Mouse (Mus musculus) heart, embryonic 11.5 days (tissue): ENCODE measurements at regions not wholly inside any gene's neighbourhood (a gene's known extent, or its start where the extent isn't known, plus 50 kb on each side); places are given as distances from the start of the nearest gene placed in this dataset.

Experiments used
- ATAC-seq: fragments of 200-750 bp; cut with Nextera tagmentation; replicated peaks from 2 replicates; pipeline ENCODE4 v1.8.0; 2017; ENCODE audit warnings: moderate library complexity; ENCODE audit not compliant: insufficient number of reproducible peaks, low FRiP score, low TSS enrichment
- H3K27ac ChIP-seq: fragments of 300-500 bp; sonication (generic); 2 replicates; pipeline ENCODE4 v1.5.1; 2014; ENCODE audit warnings: mild to moderate bottlenecking, low read depth, low read length
- H3K27me3 ChIP-seq: fragments of 300-500 bp; sonication (generic); 2 replicates; pipeline ENCODE4 v1.6.1; 2014; ENCODE audit warnings: mild to moderate bottlenecking, low read length, mixed read lengths; ENCODE audit not compliant: control insufficient read depth, insufficient read depth
- H3K36me3 ChIP-seq: fragments of 300-500 bp; sonication (generic); 2 replicates; pipeline ENCODE4 v1.6.1; 2014; ENCODE audit warnings: mild to moderate bottlenecking, low read length, moderate library complexity, mixed read lengths; ENCODE audit not compliant: control insufficient read depth, insufficient read depth
- H3K4me1 ChIP-seq: fragments of 300-500 bp; sonication (generic); 2 replicates; pipeline ENCODE4 v1.6.1; 2014; ENCODE audit warnings: low read length; ENCODE audit not compliant: control insufficient read depth, insufficient read depth
- H3K4me2 ChIP-seq: fragments of 300-500 bp; sonication (generic); 2 replicates; pipeline ENCODE4 v1.6.1; 2014; ENCODE audit warnings: mild to moderate bottlenecking, moderate library complexity
- H3K4me3 ChIP-seq: fragments of 300-500 bp; sonication (generic); 2 replicates; pipeline ENCODE4 v1.5.1; 2014; ENCODE audit warnings: low read depth, low read length
- H3K9ac ChIP-seq: fragments of 300-500 bp; sonication (generic); 2 replicates; pipeline ENCODE4 v1.6.1; 2014; ENCODE audit warnings: mild to moderate bottlenecking, low read depth, low read length, moderate library complexity
- H3K9me3 ChIP-seq: fragments of 300-500 bp; sonication (generic); replicated peaks from 2 replicates; pipeline ENCODE4 v1.6.1; 2016; ENCODE audit warnings: low read length; ENCODE audit not compliant: control insufficient read depth
- WGBS: fragments of 180-500 bp; shearing (Covaris S2); extraction: QIAGEN DNeasy Blood & Tissue Kit; methylation state at CpG from one replicate; pipeline ENCODE4 v1.1.7; 2014; ENCODE audit not compliant: insufficient replicate concordance; 5-methylcytosine and 5-hydroxymethylcytosine counted together

DNA sequence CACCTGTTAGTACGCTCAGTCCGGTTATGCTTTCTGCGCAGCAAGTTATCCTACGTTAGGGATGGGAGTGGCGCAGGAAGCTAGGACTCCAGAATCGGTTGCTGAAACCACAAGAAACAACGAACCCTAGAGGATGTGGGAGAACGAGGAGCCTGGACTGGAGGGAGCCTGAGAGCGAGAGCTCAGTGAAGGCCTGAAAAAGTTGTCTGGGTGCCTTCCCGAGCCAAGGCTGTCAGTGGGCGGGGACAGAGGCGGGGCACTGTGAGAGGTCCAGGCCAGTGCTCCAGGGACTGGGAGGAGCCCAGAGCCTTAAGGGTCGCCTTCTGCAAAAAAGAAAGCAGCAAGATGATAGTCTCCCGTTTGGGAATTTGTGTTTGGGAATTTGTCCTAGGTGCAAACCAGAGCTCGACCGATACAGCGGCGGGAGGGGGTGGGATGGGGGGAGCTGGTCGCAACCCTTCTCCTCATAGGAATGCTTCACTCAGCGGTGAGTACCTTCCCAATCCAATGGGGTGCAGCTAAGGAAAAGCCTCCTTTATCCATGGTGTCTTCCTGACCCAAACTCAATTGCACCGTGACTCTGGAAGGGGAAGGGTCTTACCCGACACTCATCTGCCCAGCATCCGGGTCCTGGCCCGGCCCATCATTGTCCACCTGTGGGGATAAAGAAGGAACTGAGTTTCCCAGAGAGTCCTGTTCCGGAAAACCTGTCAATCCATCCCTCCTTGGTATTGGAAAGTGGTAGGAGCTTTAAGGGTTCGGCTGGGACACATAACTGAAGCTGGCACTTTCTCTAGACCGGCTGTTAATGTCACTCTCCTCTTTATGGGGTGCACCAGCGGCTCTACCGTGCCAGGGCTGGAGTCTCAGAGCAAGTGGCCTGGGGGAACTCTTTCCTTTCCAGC is 453.6 kb upstream of the Tmem132c start:
- H3K9ac ChIP-seq, result peak overlapping the region; percentile 22; the same call in 1 of the 2 replicates

DNA sequence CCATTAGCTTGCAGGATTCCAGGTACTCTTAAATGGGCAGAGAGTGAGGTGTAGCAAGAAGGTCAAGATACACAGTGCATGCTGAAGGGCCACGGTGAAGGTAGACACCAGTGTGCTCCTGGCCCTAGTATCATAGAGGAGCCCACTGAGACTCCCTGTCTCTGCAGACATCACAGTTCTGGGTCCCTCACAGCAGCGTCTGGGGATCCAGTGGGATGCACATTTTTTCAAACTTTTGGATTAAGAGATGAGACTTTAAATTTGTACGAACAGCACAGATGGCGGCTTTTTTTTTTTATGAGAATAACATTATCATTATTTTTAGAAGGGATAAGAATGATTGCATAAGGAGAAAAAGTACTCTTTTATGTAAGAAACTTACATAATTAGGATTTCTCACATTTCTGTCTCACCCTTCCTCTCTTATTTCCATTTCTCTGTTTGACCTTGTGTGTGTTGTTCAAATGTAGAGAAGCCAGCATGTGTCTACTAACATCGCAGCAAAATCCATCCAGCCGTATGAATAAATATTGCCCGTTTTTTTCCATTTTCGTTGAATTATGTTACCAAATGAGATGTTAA is 441.8 kb upstream of the Tmem132c start:
- Histone ChIP-seq H3K4me2 (no peak overlapping the region), H3K9ac (no peak overlapping the region), H3K27ac (no peak overlapping the region), H3K4me3 (no peak overlapping the region), H3K27me3 (no peaks in the 10 kb centered on the region), H3K4me1 (no peaks in the 10 kb centered on the region), H3K9me3 (no peaks in the 10 kb centered on the region), H3K36me3 (no peaks in the 10 kb centered on the region)
- no peak for ATAC-seq
- 85% methylated on average over 8 of the region's 8 CpGs for WGBS

More for the DNA sequence above, 453.6 kb upstream of the Tmem132c start:
- H3K4me3 ChIP-seq, result peak overlapping the region; percentile 42
- H3K27me3 ChIP-seq, result no peaks in the 10 kb centered on the region
- no peaks in the 10 kb centered on the region for H3K4me1 ChIP-seq
- ATAC-seq, result no peak; the same call in 1 of the 2 replicates
- no peak overlapping the region for H3K27ac ChIP-seq
- WGBS, result 5% methylated on average over 29 of the region's 29 CpGs
- no peaks in the 10 kb centered on the region for H3K36me3 ChIP-seq
- peaks cover under 1% of the 10 kb centered on the region for H3K9me3 ChIP-seq
- H3K4me2 ChIP-seq, result peak overlapping the region; percentile 71

- Histone ChIP-seq H3K9ac (no peak overlapping the region), H3K27ac (no peak overlapping the region), H3K27me3 (no peaks in the 10 kb centered on the region), H3K4me3 (no peak overlapping the region), H3K9me3 (no peaks in the 10 kb centered on the region), H3K4me2 (no peak overlapping the region), H3K4me1 (no peaks in the 10 kb centered on the region), H3K36me3 (no peaks in the 10 kb centered on the region)
- ATAC-seq, result no peak
Observed at GRCm38 (mm10) chr5:126806656-126807055, 435.0 kb upstream of the Tmem132c start.

DNA sequence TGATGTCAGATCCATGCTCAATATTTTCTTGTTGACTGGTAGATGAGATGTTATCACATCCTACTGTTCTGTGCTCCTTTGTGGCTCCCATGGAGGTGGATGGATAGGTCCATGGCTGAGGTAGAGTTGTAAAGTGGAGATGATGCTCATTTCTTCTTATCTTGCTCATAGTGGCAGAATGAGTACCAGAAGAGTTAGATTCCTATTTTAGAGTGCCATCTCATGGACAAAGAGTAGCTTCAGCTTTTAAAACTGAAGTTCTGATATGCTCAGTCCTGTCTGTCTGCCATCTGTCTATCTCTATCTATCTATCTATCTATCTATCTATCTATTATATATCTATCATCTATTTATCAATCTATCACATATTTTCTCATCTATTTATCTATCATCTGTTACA is 425.5 kb upstream of the Tmem132c start:
- no peak overlapping the region for H3K9ac ChIP-seq
- H3K4me1 ChIP-seq, result no peaks in the 10 kb centered on the region
- no peak overlapping the region for H3K4me2 ChIP-seq
- no peak overlapping the region for H3K4me3 ChIP-seq
- no peak for ATAC-seq
- H3K36me3 ChIP-seq, result no peaks in the 10 kb centered on the region
- no peaks in the 10 kb centered on the region for H3K9me3 ChIP-seq
- H3K27me3 ChIP-seq, result no peaks in the 10 kb centered on the region
- H3K27ac ChIP-seq, result no peak overlapping the region

GRCm38 (mm10) chr5:126835440-126835839 is 406.2 kb upstream of the Tmem132c start:
- Histone ChIP-seq H3K4me2 (no peak overlapping the region), H3K9me3 (no peaks in the 10 kb centered on the region), H3K9ac (no peak overlapping the region), H3K27me3 (no peaks in the 10 kb centered on the region), H3K4me3 (no peak overlapping the region), H3K36me3 (no peaks in the 10 kb centered on the region), H3K27ac (no peak overlapping the region), H3K4me1 (no peaks in the 10 kb centered on the region)
- ATAC-seq, result no peak
- 85% methylated on average over 3 of the region's 3 CpGs for WGBS

- Histone ChIP-seq H3K9ac (no peak overlapping the region), H3K36me3 (no peaks in the 10 kb centered on the region), H3K27me3 (no peaks in the 10 kb centered on the region), H3K9me3 (no peaks in the 10 kb centered on the region), H3K4me1 (no peaks in the 10 kb centered on the region), H3K4me2 (no peak overlapping the region), H3K27ac (no peak overlapping the region), H3K4me3 (no peak overlapping the region)
- no peak for ATAC-seq
- 77% methylated on average over 4 of the region's 4 CpGs for WGBS
Observed at GRCm38 (mm10) chr5:126842606-126843005, 399.0 kb upstream of the Tmem132c start.

- H3K9me3 ChIP-seq, result no peaks in the 10 kb centered on the region; the same call in 1 of the 2 replicates
- no peak overlapping the region for H3K9ac ChIP-seq
- H3K4me1 ChIP-seq, result no peaks in the 10 kb centered on the region
- no peak overlapping the region for H3K4me3 ChIP-seq
- H3K27ac ChIP-seq, result no peak overlapping the region
- H3K4me2 ChIP-seq, result no peak overlapping the region
- WGBS, result 90% methylated on average over 1 of the region's 1 CpGs
- no peaks in the 10 kb centered on the region for H3K36me3 ChIP-seq
- no peak for ATAC-seq
- H3K27me3 ChIP-seq, result no peaks in the 10 kb centered on the region
Observed at GRCm38 (mm10) chr5:126862078-126862477, 379.5 kb upstream of the Tmem132c start.

- Histone ChIP-seq H3K9ac (no peak overlapping the region), H3K27ac (no peak overlapping the region), H3K4me1 (no peaks in the 10 kb centered on the region), H3K27me3 (no peaks in the 10 kb centered on the region), H3K4me2 (no peak overlapping the region), H3K9me3 (no peaks in the 10 kb centered on the region; the same call in 1 of the 2 replicates), H3K36me3 (no peaks in the 10 kb centered on the region), H3K4me3 (no peak overlapping the region)
- 28% methylated on average over 1 of the region's 1 CpGs for WGBS
- ATAC-seq, result no peak
Observed at GRCm38 (mm10) chr5:126875842-126876241, 365.8 kb upstream of the Tmem132c start.

DNA sequence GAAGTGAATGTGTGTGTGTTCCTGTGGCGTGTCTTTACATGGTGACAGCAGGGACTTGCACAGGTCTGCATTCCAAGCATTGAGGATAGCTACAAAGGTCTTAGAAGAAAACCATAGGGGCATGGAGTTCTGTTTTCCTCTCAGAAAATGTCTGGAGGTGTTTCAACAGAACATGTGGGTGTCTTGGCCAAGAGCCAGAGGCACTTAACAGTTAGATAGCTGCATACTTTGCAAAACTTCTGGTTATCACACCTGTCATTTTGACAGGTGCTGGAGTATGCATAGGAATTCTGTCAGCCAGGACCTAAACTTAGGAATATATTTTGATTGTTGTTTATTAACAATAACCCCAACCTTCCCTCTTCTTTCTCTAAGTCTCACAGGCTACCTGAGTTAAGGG is 350.9 kb upstream of the Tmem132c start:
- Histone ChIP-seq H3K27me3 (no peaks in the 10 kb centered on the region), H3K9me3 (no peaks in the 10 kb centered on the region), H3K4me1 (peaks cover 6% of the 10 kb centered on the region; the same call in 1 of the 2 replicates), H3K27ac (no peak overlapping the region), H3K9ac (no peak overlapping the region), H3K36me3 (no peaks in the 10 kb centered on the region), H3K4me2 (no peak overlapping the region), H3K4me3 (no peak overlapping the region)
- no peak for ATAC-seq
- WGBS, result 52% methylated on average over 1 of the region's 1 CpGs
